Mouse (Mus musculus): ENCODE measurements around the gene Rab4a.

GRCm38 (mm10) chr8:123846509-123846908 lies 40.7 kb downstream of the Rab4a start:
- TF ChIP-seq CTCF (IDR thresholded peaks at IDR 0.05 in 2 of 3, conservative IDR thresholded peaks at IDR 0.05 in 1 of 3; ENCODE audit: control insufficient read depth in 1 of 3, insufficient read depth in 1 of 3, low read depth in 2 of 3, low read length in 3 of 3, poor library complexity in 1 of 3, severe bottlenecking in 1 of 3) = no peak
- TF ChIP-seq POLR2A (IDR thresholded peaks at IDR 0.05; ENCODE audit: control insufficient read depth in 1 of 2, insufficient read depth in 1 of 2, low read depth in 1 of 2, low read length in 2 of 2, poor library complexity in 1 of 2) = no peak
